ENCODE assay signal across 9 mouse cellular contexts in genomic region chr16:30540107-30541001, GRCm38 (mm10). TPM values are rescaled to one million over a fixed set of nuclear protein-coding genes. Genes with fewer than 3 reads are reported as not detected.
A peak's percentile ranks its signal among the peaks of the same experiment; 100 is the strongest.
DNase-seq lines count a peak whose midpoint lies in the region; ATAC-seq and TF ChIP-seq lines count a peak whose summit lies in the region.
"Had no signal": no experiment of that assay in that cellular context is flagged by ENCODE, and none has a peak within 500 bp of the region (broad histone marks: within the 10 kb centered on the region; RNA-seq: fewer than 3 reads in every experiment).

No protein-coding gene starts in this region.

- no peak overlapping the region for H3K4me2 ChIP-seq in hindbrain, embryonic 13.5 days
- H3K4me2 ChIP-seq in neural tube, embryonic 13.5 days: peak overlapping the region; percentile 6; the same call in 1 of the 2 replicates
- H3K4me2 ChIP-seq in kidney, postnatal 0 days (ENCODE audit: low read length): peak overlapping the region; percentile 28; the same call in 1 of the 2 replicates
- no peak overlapping the region for H3K4me2 ChIP-seq in stomach, postnatal 0 days (replicated peaks; ENCODE audit: low read depth)
- H3K4me2 ChIP-seq: liver, embryonic 13.5 days had no signal

- H3K4me1 ChIP-seq in hindbrain, embryonic 10.5 days (replicated peaks): peaks cover 15% of the 10 kb centered on the region
- no peaks in the 10 kb centered on the region for H3K4me1 ChIP-seq in hindbrain, embryonic 13.5 days (replicated peaks)
- H3K4me1 ChIP-seq in neural tube, embryonic 13.5 days (replicated peaks): no peaks in the 10 kb centered on the region
- H3K4me1 ChIP-seq in kidney, postnatal 0 days (replicated peaks; ENCODE audit: insufficient read depth, low read length): no peaks in the 10 kb centered on the region
- no peaks in the 10 kb centered on the region for H3K4me1 ChIP-seq in stomach, postnatal 0 days (replicated peaks; ENCODE audit: control insufficient read depth, insufficient read depth)

- no peak for TF ChIP-seq EP300 in stomach, postnatal 0 days (optimal IDR thresholded peaks at IDR 0.05)

- no peak overlapping the region for H3K9ac ChIP-seq in hindbrain, embryonic 13.5 days
- H3K9ac ChIP-seq in neural tube, embryonic 13.5 days: peak overlapping the region; percentile 5; the same call in 1 of the 2 replicates
- H3K9ac ChIP-seq in kidney, postnatal 0 days (ENCODE audit: low read depth, low read length): no peak overlapping the region
- no peak overlapping the region for H3K9ac ChIP-seq in stomach, postnatal 0 days (ENCODE audit: low read length)
- H3K9ac ChIP-seq: liver, embryonic 13.5 days had no signal

- 0 out of 2 replicates have a peak, but pooled peaks cover 4% of the 10 kb centered on the region for H3K27me3 ChIP-seq in hindbrain, embryonic 10.5 days (ENCODE audit: insufficient read depth, poor library complexity, severe bottlenecking)
- no peaks in the 10 kb centered on the region for H3K27me3 ChIP-seq in hindbrain, embryonic 13.5 days
- no peaks in the 10 kb centered on the region for H3K27me3 ChIP-seq in neural tube, embryonic 13.5 days
- H3K27me3 ChIP-seq in kidney, postnatal 0 days (ENCODE audit: insufficient read depth, low read length): no peaks in the 10 kb centered on the region
- no peaks in the 10 kb centered on the region for H3K27me3 ChIP-seq in stomach, postnatal 0 days (ENCODE audit: control insufficient read depth, insufficient read depth, low read length)

- no peak for ATAC-seq in hindbrain, embryonic 13.5 days (ENCODE audit: low FRiP score)
- ATAC-seq in neural tube, embryonic 13.5 days (ENCODE audit: low read depth): no peak
- ATAC-seq in kidney, postnatal 0 days (replicated peaks; ENCODE audit: low FRiP score, low read depth): peak; percentile 51
- peak; percentile 69 for ATAC-seq in stomach, postnatal 0 days (ENCODE audit: low FRiP score, low TSS enrichment)

- no peak for TF ChIP-seq CTCF in kidney, postnatal 0 days (IDR thresholded peaks at IDR 0.05; ENCODE audit: low read depth)
- TF ChIP-seq CTCF in stomach, postnatal 0 days (IDR thresholded peaks at IDR 0.05; ENCODE audit: low read depth): no peak

- no peak for DNase-seq in hindbrain, embryonic 10.5 days (ENCODE audit: low spot score)
- no peak for DNase-seq in neural tube, embryonic 10.5 days (ENCODE audit: extremely low spot score, low spot score)
- DNase-seq in kidney, postnatal 0 days (ENCODE audit: low spot score): no peak
- peak; percentile 34 for DNase-seq in stomach, postnatal 0 days (ENCODE audit: low spot score)
- DNase-seq in ovary, postnatal 14 days (ENCODE audit: low spot score): no peak
- no peak for DNase-seq in adrenal gland, postnatal 25 days

- H3K27ac ChIP-seq in hindbrain, embryonic 10.5 days: peak overlapping the region; percentile 13
- no peak overlapping the region for H3K27ac ChIP-seq in hindbrain, embryonic 13.5 days
- no peak overlapping the region for H3K27ac ChIP-seq in neural tube, embryonic 13.5 days (replicated peaks)
- H3K27ac ChIP-seq in kidney, postnatal 0 days: no peak overlapping the region
- no peak overlapping the region for H3K27ac ChIP-seq in stomach, postnatal 0 days (replicated peaks)
- H3K27ac ChIP-seq: liver, embryonic 13.5 days had no signal

- no peaks in the 10 kb centered on the region for H3K9me3 ChIP-seq in hindbrain, embryonic 10.5 days
- no peaks in the 10 kb centered on the region for H3K9me3 ChIP-seq in hindbrain, embryonic 13.5 days
- no peaks in the 10 kb centered on the region for H3K9me3 ChIP-seq in neural tube, embryonic 13.5 days
- no peaks in the 10 kb centered on the region for H3K9me3 ChIP-seq in kidney, postnatal 0 days (replicated peaks; ENCODE audit: low read length)
- no peaks in the 10 kb centered on the region for H3K9me3 ChIP-seq in stomach, postnatal 0 days (ENCODE audit: control insufficient read depth, low read length)
- H3K9me3 ChIP-seq: liver, embryonic 13.5 days had no signal

- WGBS in hindbrain, embryonic 10.5 days: 68% methylated on average over 20 of the region's 20 CpGs
- 71% methylated on average over 20 of the region's 20 CpGs for WGBS in hindbrain, embryonic 13.5 days
- WGBS in neural tube, embryonic 13.5 days: 72% methylated on average over 20 of the region's 20 CpGs
- 60% methylated on average over 20 of the region's 20 CpGs for WGBS in kidney, postnatal 0 days
- 66% methylated on average over 20 of the region's 20 CpGs for WGBS in stomach, postnatal 0 days

- H3K4me3 ChIP-seq in hindbrain, embryonic 10.5 days: peak overlapping the region; percentile 26
- no peak overlapping the region for H3K4me3 ChIP-seq in hindbrain, embryonic 13.5 days
- H3K4me3 ChIP-seq in neural tube, embryonic 13.5 days: 0 out of 2 replicates have a peak overlapping the region, but pooled peaks have one; percentile 5
- H3K4me3 ChIP-seq in kidney, postnatal 0 days (replicated peaks; ENCODE audit: low read depth, low read length): no peak overlapping the region
- H3K4me3 ChIP-seq in stomach, postnatal 0 days (ENCODE audit: low read depth, low read length): no peak overlapping the region; the same call in 1 of the 2 replicates
- H3K4me3 ChIP-seq: liver, embryonic 13.5 days had no signal

- H3K36me3 ChIP-seq in hindbrain, embryonic 10.5 days: peaks cover 37% of the 10 kb centered on the region
- peaks cover 60% of the 10 kb centered on the region for H3K36me3 ChIP-seq in hindbrain, embryonic 13.5 days
- peaks cover 62% of the 10 kb centered on the region for H3K36me3 ChIP-seq in neural tube, embryonic 13.5 days
- H3K36me3 ChIP-seq in kidney, postnatal 0 days (ENCODE audit: insufficient read depth, low read length): no peaks in the 10 kb centered on the region
- no peaks in the 10 kb centered on the region for H3K36me3 ChIP-seq in stomach, postnatal 0 days (ENCODE audit: control insufficient read depth, insufficient read depth, low read length)
- H3K36me3 ChIP-seq: liver, embryonic 13.5 days had no signal

RNA-seq across cellular contexts. Expression of gene Tmem44, which starts 10.3 kb away (rescaled TPM):
- polyA plus RNA-seq in hindbrain, embryonic 10.5 days (2016; fragmentation: Nextera tagmentation; extraction: Ambion mirVana): 22.8 and 39.3 TPM in 2 replicates
- 73.7 and 82.8 TPM in 2 replicates for polyA plus RNA-seq in hindbrain, embryonic 13.5 days (2015; fragmentation: Nextera tagmentation; extraction: Ambion mirVana)
- 61.3 and 69.3 TPM in 2 replicates for polyA plus RNA-seq in neural tube, embryonic 13.5 days (2015; fragmentation: Nextera tagmentation; extraction: Ambion mirVana)
- polyA plus RNA-seq in kidney, postnatal 0 days (2015; fragmentation: Nextera tagmentation; extraction: Ambion mirVana): 13.4 and 13.8 TPM in 2 replicates
- polyA plus RNA-seq in stomach, postnatal 0 days (2015; fragmentation: Nextera tagmentation; extraction: Ambion mirVana): 3.5 and 4.3 TPM in 2 replicates
- 3.2 and 4.5 TPM in 2 replicates for total RNA-seq in adrenal gland, postnatal 25 days (2021)

RNA-seq across cellular contexts. Expression of gene Lsg1, which starts 47.0 kb away (rescaled TPM):
- 74.5 and 78.5 TPM in 2 replicates for polyA plus RNA-seq in hindbrain, embryonic 10.5 days (2016; fragmentation: Nextera tagmentation; extraction: Ambion mirVana)
- 59.8 and 60.3 TPM in 2 replicates for polyA plus RNA-seq in hindbrain, embryonic 13.5 days (2015; fragmentation: Nextera tagmentation; extraction: Ambion mirVana)
- 52.4 and 54.5 TPM in 2 replicates for polyA plus RNA-seq in neural tube, embryonic 13.5 days (2015; fragmentation: Nextera tagmentation; extraction: Ambion mirVana)
- 55.3 and 59.3 TPM in 2 replicates for polyA plus RNA-seq in kidney, postnatal 0 days (2015; fragmentation: Nextera tagmentation; extraction: Ambion mirVana)
- 33.4 and 33.5 TPM in 2 replicates for polyA plus RNA-seq in stomach, postnatal 0 days (2015; fragmentation: Nextera tagmentation; extraction: Ambion mirVana)
- 32.1 and 39.6 TPM in 2 replicates for total RNA-seq in adrenal gland, postnatal 25 days (2021)

RNA-seq across cellular contexts. Expression of gene Fam43a, which starts 59.2 kb away (rescaled TPM):
- 15.5 and 16.6 TPM in 2 replicates for polyA plus RNA-seq in hindbrain, embryonic 10.5 days (2016; fragmentation: Nextera tagmentation; extraction: Ambion mirVana)
- polyA plus RNA-seq in hindbrain, embryonic 13.5 days (2015; fragmentation: Nextera tagmentation; extraction: Ambion mirVana): 15.9 and 16.2 TPM in 2 replicates
- polyA plus RNA-seq in neural tube, embryonic 13.5 days (2015; fragmentation: Nextera tagmentation; extraction: Ambion mirVana): 20.2 and 21.4 TPM in 2 replicates
- polyA plus RNA-seq in kidney, postnatal 0 days (2015; fragmentation: Nextera tagmentation; extraction: Ambion mirVana): 18.5 and 19.9 TPM in 2 replicates
- 13.4 and 14.2 TPM in 2 replicates for polyA plus RNA-seq in stomach, postnatal 0 days (2015; fragmentation: Nextera tagmentation; extraction: Ambion mirVana)
- 20.4 and 30.0 TPM in 2 replicates for total RNA-seq in adrenal gland, postnatal 25 days (2021)

Comparison
In these comparisons a context has a peak if more than half of its experiments do, and no peak if none do; other contexts are left out.
1. H3K4me3 ChIP-seq: peak in hindbrain, embryonic 10.5 days (single experiment) and neural tube, embryonic 13.5 days (single experiment); none in hindbrain, embryonic 13.5 days (single experiment), kidney, postnatal 0 days (single experiment) and stomach, postnatal 0 days (single experiment).
2. ATAC-seq: peak in kidney, postnatal 0 days (single experiment) and stomach, postnatal 0 days (single experiment); none in hindbrain, embryonic 13.5 days (single experiment) and neural tube, embryonic 13.5 days (single experiment).
3. H3K4me2 ChIP-seq: peak in neural tube, embryonic 13.5 days (single experiment) and kidney, postnatal 0 days (single experiment); none in hindbrain, embryonic 13.5 days (single experiment) and stomach, postnatal 0 days (single experiment).